ENCODE assay signal across 11 mouse cellular contexts in genomic region chr10:80810084-80810483, GRCm38 (mm10). TPM values are rescaled to one million over a fixed set of nuclear protein-coding genes. Genes with fewer than 3 reads are reported as not detected.
DNase-seq lines count a peak whose midpoint lies in the region; ATAC-seq and TF ChIP-seq lines count a peak whose summit lies in the region.
"Had no signal": no experiment of that assay in that cellular context is flagged by ENCODE, and none has a peak within 500 bp of the region (broad histone marks: within the 10 kb centered on the region; RNA-seq: fewer than 3 reads in every experiment).

No protein-coding gene starts in this region.

- H3K27me3 ChIP-seq in kidney, postnatal 0 days (ENCODE audit: insufficient read depth, low read length): no peaks in the 10 kb centered on the region
- peaks cover 22% of the 10 kb centered on the region; the same call in 1 of the 2 replicates for H3K27me3 ChIP-seq in stomach, embryonic 15.5 days (replicated peaks)

- H3K4me2 ChIP-seq in kidney, postnatal 0 days (ENCODE audit: low read length): peak overlapping the region; percentile 25
- H3K4me2 ChIP-seq in stomach, embryonic 15.5 days: peak overlapping the region; percentile 27

- ATAC-seq in kidney, postnatal 0 days (replicated peaks; ENCODE audit: low FRiP score, low read depth): no peak
- ATAC-seq in stomach, embryonic 15.5 days (ENCODE audit: insufficient read depth, low FRiP score, low read depth): no peak

- 4% methylated on average over 19 of the region's 20 CpGs for WGBS in kidney, postnatal 0 days
- 9% methylated on average over 20 of the region's 20 CpGs for WGBS in stomach, embryonic 15.5 days

- no peak for TF ChIP-seq CTCF in kidney, postnatal 0 days (IDR thresholded peaks at IDR 0.05; ENCODE audit: low read depth)

- no peak overlapping the region for H3K27ac ChIP-seq in kidney, postnatal 0 days
- no peak overlapping the region for H3K27ac ChIP-seq in stomach, embryonic 15.5 days

- H3K36me3 ChIP-seq in kidney, postnatal 0 days (ENCODE audit: insufficient read depth, low read length): no peaks in the 10 kb centered on the region
- H3K36me3 ChIP-seq in stomach, embryonic 15.5 days: peaks cover under 1% of the 10 kb centered on the region; the same call in 1 of the 2 replicates

- peak; percentile 41 for DNase-seq in embryo, embryonic 9.5 days (ENCODE audit: extremely low spot score)
- DNase-seq in embryo, embryonic 11 days: no peak
- DNase-seq in kidney, postnatal 0 days (ENCODE audit: low spot score): no peak
- no peak for DNase-seq in kidney, adult 18-20 months
- peak; percentile 17 for DNase-seq in thymus, postnatal 4 days
- DNase-seq in thymus, postnatal 10 days (ENCODE audit: low spot score in 2 of 2): no peak
- no peak for DNase-seq in spleen, postnatal 4 days (ENCODE audit: low spot score in 2 of 2)
- DNase-seq: B cell, adult 2 months; gastrocnemius, postnatal 10 days had no signal

- H3K4me1 ChIP-seq in kidney, postnatal 0 days (replicated peaks; ENCODE audit: insufficient read depth, low read length): peaks cover 34% of the 10 kb centered on the region
- H3K4me1 ChIP-seq in stomach, embryonic 15.5 days: peaks cover 42% of the 10 kb centered on the region

- no peak overlapping the region for H3K4me3 ChIP-seq in kidney, postnatal 0 days (replicated peaks; ENCODE audit: low read depth, low read length)
- no peak overlapping the region for H3K4me3 ChIP-seq in stomach, embryonic 15.5 days (replicated peaks)

- H3K9me3 ChIP-seq in kidney, postnatal 0 days (replicated peaks; ENCODE audit: low read length): no peaks in the 10 kb centered on the region
- H3K9me3 ChIP-seq in stomach, embryonic 15.5 days: no peaks in the 10 kb centered on the region

- H3K9ac ChIP-seq in kidney, postnatal 0 days (ENCODE audit: low read depth, low read length): peak overlapping the region; percentile 38; the same call in 1 of the 2 replicates
- H3K9ac ChIP-seq in stomach, embryonic 15.5 days: no peak overlapping the region

RNA-seq across cellular contexts. Expression of gene Jsrp1, which starts 3.2 kb away (rescaled TPM):
- polyA plus RNA-seq in kidney, postnatal 0 days (2015; fragmentation: Nextera tagmentation; extraction: Ambion mirVana): 4.0 and 4.6 TPM in 2 replicates
- 1.0 and 1.4 TPM in 2 replicates for polyA plus RNA-seq in stomach, embryonic 15.5 days (2015; fragmentation: Nextera tagmentation; extraction: Ambion mirVana)
- polyA plus RNA-seq: spleen, adult 2 months had no signal

RNA-seq across cellular contexts. Expression of gene Amh, which starts 5.0 kb away (rescaled TPM):
- polyA plus RNA-seq in kidney, postnatal 0 days (2015; fragmentation: Nextera tagmentation; extraction: Ambion mirVana): 0.09 TPM in 1 of 2 replicates, not detected in the other
- polyA plus RNA-seq in stomach, embryonic 15.5 days (2015; fragmentation: Nextera tagmentation; extraction: Ambion mirVana): not detected in 2 replicates

RNA-seq across cellular contexts. Expression of gene Plekhj1, which starts 11.7 kb away (rescaled TPM):
- 83.7 and 86.6 TPM in 2 replicates for polyA plus RNA-seq in kidney, postnatal 0 days (2015; fragmentation: Nextera tagmentation; extraction: Ambion mirVana)
- 117 and 118 TPM in 2 replicates for polyA plus RNA-seq in stomach, embryonic 15.5 days (2015; fragmentation: Nextera tagmentation; extraction: Ambion mirVana)

RNA-seq across cellular contexts. Expression of gene Sf3a2, which starts 12.1 kb away (rescaled TPM):
- 57.1 and 61.9 TPM in 2 replicates for polyA plus RNA-seq in kidney, postnatal 0 days (2015; fragmentation: Nextera tagmentation; extraction: Ambion mirVana)
- 52.6 and 62.0 TPM in 2 replicates for polyA plus RNA-seq in stomach, embryonic 15.5 days (2015; fragmentation: Nextera tagmentation; extraction: Ambion mirVana)

RNA-seq across cellular contexts. Expression of gene Oaz1, which starts 16.4 kb away (rescaled TPM):
- 1,422 and 1,480 TPM in 2 replicates for polyA plus RNA-seq in kidney, postnatal 0 days (2015; fragmentation: Nextera tagmentation; extraction: Ambion mirVana)
- polyA plus RNA-seq in stomach, embryonic 15.5 days (2015; fragmentation: Nextera tagmentation; extraction: Ambion mirVana): 1,556 and 1,602 TPM in 2 replicates

Comparison
In these comparisons a context has a peak if more than half of its experiments do, and no peak if none do; other contexts are left out.
1. DNase-seq: peak in embryo, embryonic 9.5 days (single experiment) and thymus, postnatal 4 days (single experiment); none in embryo, embryonic 11 days (single experiment), kidney, postnatal 0 days (single experiment), kidney, adult 18-20 months (single experiment), thymus, postnatal 10 days (0 of 2) and spleen, postnatal 4 days (0 of 2).